Mouse (Mus musculus) gastrocnemius, adult 18-20 months (tissue): ENCODE measurements around the gene Trim63. TPM values are rescaled to one million over a fixed set of nuclear protein-coding genes. Genes with fewer than 3 reads are reported as not detected.
"Not testable (repeated sequence)": the region's sequence is repeated elsewhere in the genome, so short reads cannot be mapped to it uniquely, and the experiment has no call there.

Source experiments
- DNase-seq: peaks from one replicate; pipeline ENCODE4 v3.0.0; 2021; ENCODE audit warnings: low spot score
- total RNA-seq, 2 experiments: library from RNA; stranded (reverse); gene quantifications; 2 replicates each; pipeline ENCODE4 v1.2.3; 2021

Trim63 gene
- total RNA-seq, 2 experiments from 2014 or later: 322 to 461 TPM

- not testable (repeated sequence) for DNase-seq
These were observed 26.3 kb downstream of the Trim63 start for GRCm38 (mm10) chr4:134341231-134341630.

GRCm38 (mm10) chr4:134342213-134342779 is 27.4 kb downstream of the Trim63 start:
- no peak for DNase-seq

- no peak for DNase-seq
These were observed 28.4 kb downstream of the Trim63 start, which contains the start of gene Slc30a2 for GRCm38 (mm10) chr4:134343071-134344031. TSS of gene Slc30a2 (plus strand) at chr4:134343181.

GRCm38 (mm10) chr4:134344620-134345019 is 29.7 kb downstream of the Trim63 start:
- DNase-seq: no peak

- no peak for DNase-seq
These were observed 30.9 kb downstream of the Trim63 start for GRCm38 (mm10) chr4:134345802-134346201.

GRCm38 (mm10) chr4:134348078-134348477 is 33.2 kb downstream of the Trim63 start:
- DNase-seq: peak; percentile 55

- DNase-seq: no peak
These were observed 33.6 kb downstream of the Trim63 start for GRCm38 (mm10) chr4:134348545-134348944.

GRCm38 (mm10) chr4:134349829-134350228 is 34.9 kb downstream of the Trim63 start:
- no peak for DNase-seq

- DNase-seq: no peak
These were observed 35.7 kb downstream of the Trim63 start for GRCm38 (mm10) chr4:134350641-134351040.

- no peak for DNase-seq
These were observed 36.7 kb downstream of the Trim63 start for GRCm38 (mm10) chr4:134351329-134352260.

GRCm38 (mm10) chr4:134352261-134352707 is 37.4 kb downstream of the Trim63 start:
- no peak for DNase-seq

- no peak for DNase-seq
These were observed 38.0 kb downstream of the Trim63 start for GRCm38 (mm10) chr4:134352929-134353328.

GRCm38 (mm10) chr4:134353527-134354409 is 38.8 kb downstream of the Trim63 start:
- no peak for DNase-seq

GRCm38 (mm10) chr4:134355841-134356452 is 41.0 kb downstream of the Trim63 start:
- DNase-seq: peak; percentile 89

GRCm38 (mm10) chr4:134356591-134357460 is 41.9 kb downstream of the Trim63 start:
- DNase-seq: peak; percentile 86

GRCm38 (mm10) chr4:134357461-134357771 is 42.5 kb downstream of the Trim63 start:
- DNase-seq: no peak

- DNase-seq: no peak
These were observed 44.7 kb downstream of the Trim63 start for GRCm38 (mm10) chr4:134359649-134360048.

GRCm38 (mm10) chr4:134361215-134361614 is 46.3 kb downstream of the Trim63 start:
- DNase-seq: no peak

- no peak for DNase-seq
These were observed 47.2 kb downstream of the Trim63 start for GRCm38 (mm10) chr4:134362124-134362523.
